Mouse (Mus musculus) C2C12 (cell line): ENCODE measurements around the gene Cacna2d3. TPM values are rescaled to one million over a fixed set of nuclear protein-coding genes. Genes with fewer than 3 reads are reported as not detected.

Experiments used
- H3K27me3 ChIP-seq: one replicate; pipeline ENCODE4 v1.6.1; 2011; ENCODE audit not compliant: control insufficient read depth, insufficient read depth, insufficient read length
- H3K36me3 ChIP-seq: one replicate; pipeline ENCODE4 v1.6.1; 2011; ENCODE audit not compliant: control insufficient read depth, insufficient read depth
- H3K4me3 ChIP-seq: one replicate; pipeline ENCODE4 v1.5.1; 2011; ENCODE audit warnings: mild to moderate bottlenecking, control low read depth; ENCODE audit not compliant: poor library complexity, insufficient read depth, severe bottlenecking
- H3K79me2 ChIP-seq: one replicate; pipeline ENCODE4 v1.6.1; 2011; ENCODE audit not compliant: control insufficient read depth, insufficient read depth
- H3K79me3 ChIP-seq: one replicate; pipeline ENCODE4 v1.6.1; 2011; ENCODE audit warnings: low read depth, control low read depth
- H3ac ChIP-seq: one replicate; pipeline ENCODE3; 2011; ENCODE audit warnings: low read depth; ENCODE audit not compliant: control insufficient read depth, insufficient read length
- CEBPB ChIP-seq: IDR thresholded peaks from one replicate; pipeline ENCODE4 v1.6.1; 2011; ENCODE audit warnings: low read depth, mild to moderate bottlenecking, control low read depth, moderate library complexity
- CTCF ChIP-seq: IDR thresholded peaks from one replicate; pipeline ENCODE4 v1.5.1; 2011; ENCODE audit not compliant: control insufficient read depth, insufficient read depth, insufficient read length
- FOSL1 ChIP-seq: IDR thresholded peaks from one replicate; pipeline ENCODE4 v1.8.0; 2011; ENCODE audit warnings: mild to moderate bottlenecking, low read length; ENCODE audit not compliant: poor library complexity, insufficient read depth, severe bottlenecking
- MAX ChIP-seq: IDR thresholded peaks from one replicate; pipeline ENCODE4 v1.6.1; 2011; ENCODE audit warnings: mild to moderate bottlenecking, control low read depth
- MYOD1 ChIP-seq: IDR thresholded peaks from one replicate; pipeline ENCODE4 v1.6.1; 2011; ENCODE audit warnings: low read depth; ENCODE audit not compliant: control insufficient read depth, insufficient read length
- MYOG ChIP-seq: IDR thresholded peaks from one replicate; pipeline ENCODE4 v1.6.1; 2011; ENCODE audit not compliant: control insufficient read depth, insufficient read length; ENCODE audit errors: extremely low read depth
- USF1 ChIP-seq: IDR thresholded peaks from one replicate; pipeline ENCODE4 v1.6.1; 2011; ENCODE audit warnings: low read depth, mild to moderate bottlenecking, control low read depth, moderate library complexity
- polyA plus RNA-seq: library from polyadenylated mRNA; unstranded; fragments of >200 nt; fragmentation: generic; extraction: Trizol; gene quantifications from one replicate; pipeline ENCODE4 v1.2.1, GENCODE M21; 2012; ENCODE audit warnings: missing spikeins

Gene Cacna2d3
- polyA plus RNA-seq, 1 experiment: not detected

DNA sequence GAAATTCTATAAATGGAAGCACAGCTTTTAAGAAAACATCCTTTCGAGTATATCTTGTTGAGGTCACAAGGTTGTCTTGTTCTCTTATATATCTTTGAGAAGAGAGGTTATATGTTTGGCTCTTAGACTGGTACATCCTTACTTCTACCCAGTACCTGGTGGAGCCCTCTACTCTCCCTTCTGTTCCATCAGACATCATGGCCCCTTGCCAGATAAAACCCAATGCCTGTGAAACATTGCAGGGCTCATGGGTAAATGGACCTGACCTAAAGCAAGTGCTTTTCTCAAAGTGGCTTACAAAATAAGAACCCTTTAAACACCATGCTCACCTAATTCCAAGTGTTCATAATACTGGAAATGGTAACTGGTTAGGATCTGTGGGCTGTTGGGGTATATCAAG lies 660.2 kb downstream of the Cacna2d3 start:
- Histone ChIP-seq H3K4me3 (no peak overlapping the region), H3K79me2 (no peaks in the 10 kb centered on the region), H3ac (no peak overlapping the region), H3K79me3 (no peaks in the 10 kb centered on the region), H3K27me3 (no peaks in the 10 kb centered on the region), H3K36me3 (no peaks in the 10 kb centered on the region)
- TF ChIP-seq FOSL1 (no peak), MAX (no peak), MYOG (no peak), USF1 (no peak), MYOD1 (no peak)

DNA sequence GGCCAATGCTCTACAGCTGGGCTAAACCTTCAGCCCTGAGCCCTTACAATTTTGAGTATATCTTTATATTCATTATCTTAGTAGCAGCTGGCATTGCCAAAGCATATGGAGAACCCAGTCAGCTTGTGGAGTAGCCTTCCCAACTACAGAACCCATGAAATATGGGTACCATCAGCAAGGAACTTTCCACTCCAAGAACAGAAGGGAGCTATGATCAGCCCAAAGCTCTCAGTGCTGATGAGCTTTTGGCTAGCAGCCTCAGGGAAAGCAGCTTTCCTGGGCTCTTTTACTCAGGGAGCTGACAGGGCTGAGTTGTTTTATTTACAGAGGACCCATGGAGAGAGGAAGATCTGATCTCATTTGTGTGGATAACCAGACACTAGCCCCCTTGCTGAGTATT lies 661.0 kb downstream of the Cacna2d3 start:
- H3K36me3 ChIP-seq: no peaks in the 10 kb centered on the region
- H3K4me3 ChIP-seq: no peak overlapping the region
- TF ChIP-seq CTCF (no peak), FOSL1 (no peak), MYOG (no peak), USF1 (no peak), CEBPB (no peak), MAX (no peak), MYOD1 (no peak)
- H3K79me3 ChIP-seq: no peaks in the 10 kb centered on the region
- H3ac ChIP-seq: no peak overlapping the region
- no peaks in the 10 kb centered on the region for H3K27me3 ChIP-seq
- no peaks in the 10 kb centered on the region for H3K79me2 ChIP-seq

DNA sequence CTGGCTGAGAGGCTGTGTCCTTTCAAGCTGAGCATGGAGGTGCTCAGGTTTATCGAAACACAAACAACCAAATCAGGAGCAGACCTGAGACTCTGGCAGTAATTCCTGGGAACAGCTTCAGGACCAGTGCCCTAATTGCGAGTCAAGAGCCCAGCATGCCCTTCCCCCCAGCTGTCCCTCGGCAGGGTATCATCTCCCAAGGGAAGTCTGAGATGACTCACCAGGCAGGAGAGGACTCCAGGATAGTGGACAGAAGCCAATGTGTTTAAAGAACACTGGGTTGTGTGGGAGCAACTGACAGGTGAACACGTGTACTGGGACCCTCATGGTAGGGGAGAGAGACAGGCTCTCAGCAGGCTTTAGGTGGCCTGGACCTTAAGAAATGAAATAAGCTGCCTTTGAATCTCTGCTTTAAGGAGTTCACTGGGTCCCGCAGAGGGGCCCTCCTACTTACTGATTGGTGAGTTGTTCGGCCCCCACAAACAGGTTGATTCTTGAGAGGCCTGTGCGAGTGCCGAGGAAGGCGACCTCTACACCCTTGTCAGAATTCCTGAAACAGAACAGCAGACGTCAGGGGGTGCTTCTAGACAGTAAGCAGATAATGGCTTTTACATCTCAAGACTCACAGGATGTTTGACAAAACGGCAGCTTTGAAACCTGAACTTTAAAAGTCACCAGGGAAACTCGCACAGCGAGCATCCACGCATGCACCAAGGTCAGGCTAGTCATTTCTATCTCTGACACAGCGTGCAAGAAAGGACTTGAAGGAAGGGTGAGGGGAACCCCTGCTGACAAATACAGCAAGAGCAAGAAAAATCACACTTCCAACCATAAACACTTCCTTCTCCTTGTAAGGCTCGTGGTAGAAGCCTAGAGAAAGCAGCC lies 669.5 kb downstream of the Cacna2d3 start:
- Histone ChIP-seq H3K79me3 (no peaks in the 10 kb centered on the region), H3K27me3 (no peaks in the 10 kb centered on the region), H3K79me2 (no peaks in the 10 kb centered on the region), H3K4me3 (no peak overlapping the region), H3ac (no peak overlapping the region), H3K36me3 (no peaks in the 10 kb centered on the region)
- TF ChIP-seq CTCF: no peak
- TF ChIP-seq MAX: no peak
- no peak for TF ChIP-seq MYOD1
- TF ChIP-seq USF1: no peak
- TF ChIP-seq FOSL1: no peak
- TF ChIP-seq MYOG: no peak
- no peak for TF ChIP-seq CEBPB

DNA sequence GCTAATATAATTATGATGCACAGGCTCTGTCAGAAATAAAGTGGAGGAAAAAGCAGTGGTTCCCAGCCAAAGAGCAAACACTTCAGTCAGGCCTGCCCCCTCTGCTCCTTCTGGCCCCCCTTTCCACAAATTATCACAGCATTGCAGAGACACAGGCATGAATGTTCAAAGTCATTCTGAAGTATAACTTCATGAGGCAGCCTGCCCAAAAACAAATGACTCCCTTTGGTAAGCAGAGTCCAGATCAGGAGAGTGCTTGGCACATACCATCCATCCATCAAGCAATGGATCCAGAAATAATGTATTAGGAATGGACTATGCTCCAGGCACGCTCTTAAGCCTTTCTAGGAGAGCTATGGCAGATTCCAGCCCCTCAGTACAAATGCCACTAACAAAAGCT lies 679.3 kb downstream of the Cacna2d3 start:
- Histone ChIP-seq H3ac (no peak overlapping the region), H3K27me3 (no peaks in the 10 kb centered on the region), H3K36me3 (no peaks in the 10 kb centered on the region), H3K79me3 (no peaks in the 10 kb centered on the region), H3K4me3 (no peak overlapping the region), H3K79me2 (no peaks in the 10 kb centered on the region)
- TF ChIP-seq FOSL1: no peak
- TF ChIP-seq MYOG: no peak
- TF ChIP-seq USF1: no peak
- TF ChIP-seq CEBPB: no peak

DNA sequence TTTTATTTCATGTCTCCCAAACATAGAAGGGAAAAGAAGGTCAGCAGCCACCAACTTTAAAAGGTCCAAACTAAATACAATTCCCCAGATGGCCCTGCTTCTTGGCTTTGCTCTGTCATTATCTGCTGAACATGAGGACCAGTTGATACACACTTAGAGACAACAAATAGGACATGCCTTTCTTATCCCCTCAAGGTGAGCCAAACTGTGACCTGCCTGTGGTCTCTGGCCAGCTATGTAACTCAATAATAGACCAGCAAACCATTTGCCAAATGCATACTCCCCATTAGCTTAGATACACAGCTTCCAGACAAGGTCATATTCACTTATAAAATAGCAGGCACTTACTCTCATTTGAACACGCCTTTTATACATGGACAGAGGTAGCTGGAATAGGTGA lies 680.2 kb downstream of the Cacna2d3 start:
- no peak overlapping the region for H3ac ChIP-seq
- H3K79me2 ChIP-seq: no peaks in the 10 kb centered on the region
- no peaks in the 10 kb centered on the region for H3K36me3 ChIP-seq
- H3K27me3 ChIP-seq: no peaks in the 10 kb centered on the region
- H3K4me3 ChIP-seq: no peak overlapping the region
- no peak for TF ChIP-seq CTCF
- H3K79me3 ChIP-seq: no peaks in the 10 kb centered on the region

DNA sequence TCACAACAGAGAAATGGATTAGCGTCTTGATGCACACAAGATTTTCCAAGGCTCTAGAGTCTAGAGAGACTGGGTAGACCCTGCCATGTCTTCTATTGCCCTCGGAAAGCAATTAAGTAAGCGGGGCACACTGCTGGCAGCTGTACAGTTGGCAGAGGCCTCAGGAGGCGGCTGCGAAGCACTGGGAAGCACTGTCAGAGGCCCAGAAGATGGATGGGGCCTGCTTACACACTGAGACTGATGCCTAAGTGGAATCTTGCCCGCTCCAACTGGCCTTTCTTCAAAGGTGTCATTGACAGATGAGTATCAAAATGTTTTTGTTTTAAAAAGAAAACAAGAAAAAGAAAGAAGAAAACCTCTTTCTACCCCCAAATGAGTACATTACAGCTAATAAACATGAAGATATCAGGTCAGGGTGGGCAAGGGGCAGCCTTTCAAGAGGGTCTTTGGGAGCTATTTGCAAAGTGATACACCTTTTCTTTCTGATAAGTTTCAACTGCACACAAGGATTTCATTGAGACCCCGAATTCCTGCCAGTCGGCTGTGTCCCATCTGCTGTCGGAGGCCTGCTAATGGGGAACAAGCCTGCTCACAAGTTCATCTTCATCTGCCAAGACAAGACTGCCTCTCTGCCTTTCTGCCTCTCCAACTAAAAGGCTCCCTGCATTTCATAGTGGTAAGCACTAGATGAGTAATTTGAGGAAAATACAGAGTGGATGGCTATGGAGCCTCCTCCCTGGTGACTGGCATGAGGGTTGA lies 680.9 kb downstream of the Cacna2d3 start:
- TF ChIP-seq MYOD1 (no peak), MAX (no peak), CEBPB (no peak), CTCF (no peak), MYOG (no peak), FOSL1 (no peak), USF1 (no peak)
- Histone ChIP-seq H3ac (no peak overlapping the region), H3K79me2 (no peaks in the 10 kb centered on the region), H3K79me3 (no peaks in the 10 kb centered on the region), H3K36me3 (no peaks in the 10 kb centered on the region), H3K4me3 (no peak overlapping the region), H3K27me3 (no peaks in the 10 kb centered on the region)
